Mouse (Mus musculus): Measurements from ENCODE around the gene Pik3cb. TPM values are rescaled to one million over a fixed set of nuclear protein-coding genes. Genes with fewer than 3 reads are reported as not detected.

Gene Pik3cb
- total and polyA plus RNA-seq, 3 experiments: 2.2 to 7.6 TPM; not detected in 1

DNA sequence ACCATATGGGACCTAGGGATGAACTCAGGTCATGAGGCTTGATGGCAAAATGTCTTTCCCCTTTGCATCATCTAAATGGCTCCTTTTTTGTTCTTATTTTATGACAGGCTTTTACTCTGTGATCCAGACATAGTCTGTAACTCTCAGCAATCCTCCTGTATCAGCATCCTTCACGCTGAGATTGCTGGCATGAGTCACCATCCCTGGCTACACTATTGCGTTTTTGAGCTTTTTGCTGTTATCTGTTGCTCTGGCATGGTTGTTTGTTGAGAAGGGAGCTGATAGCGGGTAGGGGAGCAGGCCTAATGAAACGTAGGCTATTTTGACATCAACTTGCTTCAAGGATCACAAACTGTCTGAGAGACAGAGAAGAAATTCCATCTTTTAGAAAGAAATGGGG, 28.6 kb upstream of the Pik3cb start:
- H3K4me3 ChIP-seq (ENCODE audit: control insufficient read depth in 1 of 2, insufficient read depth in 1 of 2, low read depth in 2 of 2, low read length in 2 of 2): no peak overlapping the region
- peak; percentile 43 for DNase-seq (ENCODE audit: low read depth, low spot score)
- TF ChIP-seq EP300 (IDR thresholded peaks at IDR 0.05; ENCODE audit: low read depth in 1 of 2, low read length in 2 of 2) (peak in 1 of 2 experiments; percentile 62; a peak in 2 of 4 replicates), POLR2AphosphoS2 (IDR thresholded peaks at IDR 0.05; ENCODE audit: low read length) (no peak), ETS1 (IDR thresholded peaks at IDR 0.05; ENCODE audit: low read depth, low read length) (0 out of 2 replicates have a peak, but pooled peaks have one; percentile 13), MAZ (IDR thresholded peaks at IDR 0.05; ENCODE audit: low read depth, low read length) (no peak), GATA1 (IDR thresholded peaks at IDR 0.05; ENCODE audit: low read depth, low read length) (peak; percentile 69), UBTF (IDR thresholded peaks at IDR 0.05; ENCODE audit: borderline replicate concordance, insufficient read depth, low read depth, low read length) (no peak), RCOR1 (IDR thresholded peaks at IDR 0.05; ENCODE audit: low read depth, low read length) (peak; percentile 93), JUND (IDR thresholded peaks at IDR 0.05; ENCODE audit: low read depth, low read length) (peak; percentile 55; the same call in 1 of the 2 replicates), USF1 (IDR thresholded peaks at IDR 0.05; ENCODE audit: low read depth, low read length) (no peak)
- H3K4me1 ChIP-seq (ENCODE audit: control insufficient read depth in 1 of 2, insufficient read depth in 2 of 2, low read length in 2 of 2): peaks cover 4% of the 10 kb centered on the region in 2 experiments; a peak in 2 of 4 replicates
- H3K9ac ChIP-seq (ENCODE audit: control insufficient read depth, low read depth, low read length, poor library complexity, severe bottlenecking): no peak overlapping the region
- H3K9me3 ChIP-seq (replicated peaks; ENCODE audit: insufficient read depth, low read length): no peaks in the 10 kb centered on the region
- peaks cover 0 to 5% of the 10 kb centered on the region in 2 experiments; a peak in 2 of 4 replicates for H3K36me3 ChIP-seq (ENCODE audit: control insufficient read depth in 1 of 2, insufficient read depth in 2 of 2, low read length in 2 of 2)
- H3K27ac ChIP-seq (ENCODE audit: control insufficient read depth, low read depth, low read length): no peak overlapping the region
- H3K27me3 ChIP-seq (ENCODE audit: control insufficient read depth in 1 of 2, insufficient read depth in 2 of 2, low read length in 2 of 2): peaks cover 0 to 5% of the 10 kb centered on the region in 2 experiments; a peak in 3 of 4 replicates
- H3K79me2 ChIP-seq (ENCODE audit: control insufficient read depth, insufficient read depth, low read length, poor library complexity): no peaks in the 10 kb centered on the region

DNA sequence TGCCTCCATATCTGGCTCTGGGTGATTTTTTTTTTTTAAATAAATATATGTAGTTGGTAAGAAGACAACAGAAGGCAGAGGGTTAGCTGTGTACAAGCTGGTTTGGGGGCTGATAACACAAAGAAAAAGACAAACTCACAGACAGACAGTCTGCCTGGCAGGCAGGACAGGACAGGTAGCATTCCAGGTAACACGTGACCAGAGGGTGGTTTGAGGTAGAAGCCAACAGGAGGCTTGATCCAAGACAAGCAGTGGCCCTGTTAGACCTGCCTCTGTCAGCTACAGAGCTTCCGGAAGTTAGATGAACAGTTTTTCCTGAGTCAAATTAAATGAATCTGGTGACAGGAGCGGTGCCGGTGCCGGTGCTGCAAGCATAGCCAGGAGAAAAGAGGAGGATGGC, 26.5 kb upstream of the Pik3cb start:
- Histone ChIP-seq H3K27ac (ENCODE audit: control insufficient read depth, low read depth, low read length) (no peak overlapping the region), H3K9ac (ENCODE audit: control insufficient read depth, low read depth, low read length, poor library complexity, severe bottlenecking) (no peak overlapping the region), H3K27me3 (ENCODE audit: control insufficient read depth in 1 of 2, insufficient read depth in 2 of 2, low read length in 2 of 2) (peaks cover 0 to 5% of the 10 kb centered on the region in 2 experiments; a peak in 2 of 4 replicates), H3K36me3 (ENCODE audit: control insufficient read depth in 1 of 2, insufficient read depth in 2 of 2, low read length in 2 of 2) (peaks cover 0 to 13% of the 10 kb centered on the region in 2 experiments; a peak in 2 of 4 replicates), H3K79me2 (ENCODE audit: control insufficient read depth, insufficient read depth, low read length, poor library complexity) (no peaks in the 10 kb centered on the region), H3K4me3 (ENCODE audit: control insufficient read depth in 1 of 2, insufficient read depth in 1 of 2, low read depth in 2 of 2, low read length in 2 of 2) (no peak overlapping the region), H3K4me1 (ENCODE audit: control insufficient read depth in 1 of 2, insufficient read depth in 2 of 2, low read length in 2 of 2) (peaks cover 4 to 20% of the 10 kb centered on the region in 2 experiments; a peak in 3 of 4 replicates), H3K9me3 (replicated peaks; ENCODE audit: insufficient read depth, low read length) (no peaks in the 10 kb centered on the region)
- TF ChIP-seq RAD21 (IDR thresholded peaks at IDR 0.05; ENCODE audit: low read depth, low read length): no peak
- TF ChIP-seq ETS1 (IDR thresholded peaks at IDR 0.05; ENCODE audit: low read depth, low read length): no peak
- TF ChIP-seq RCOR1 (IDR thresholded peaks at IDR 0.05; ENCODE audit: low read depth, low read length): no peak
- no peak for TF ChIP-seq MYC (IDR thresholded peaks at IDR 0.05; ENCODE audit: low read depth, low read length)
- no peak for TF ChIP-seq MAX (IDR thresholded peaks at IDR 0.05; ENCODE audit: low read length)
- no peak for TF ChIP-seq ELF1 (IDR thresholded peaks at IDR 0.05; ENCODE audit: low read depth, low read length)
- TF ChIP-seq MAFK (IDR thresholded peaks at IDR 0.05; ENCODE audit: borderline replicate concordance, low read depth, low read length): no peak
- TF ChIP-seq SMC3 (IDR thresholded peaks at IDR 0.05; ENCODE audit: low read depth, low read length): no peak
- no peak for TF ChIP-seq ZC3H11A (IDR thresholded peaks at IDR 0.05; ENCODE audit: low read depth, low read length)
- no peak for TF ChIP-seq NRF1 (IDR thresholded peaks at IDR 0.05; ENCODE audit: insufficient read depth, low read depth, low read length, poor library complexity, severe bottlenecking)
- no peak for TF ChIP-seq TAL1 (IDR thresholded peaks at IDR 0.05; ENCODE audit: low read length)
- TF ChIP-seq POLR2AphosphoS2 (IDR thresholded peaks at IDR 0.05; ENCODE audit: low read length): no peak
- TF ChIP-seq TCF12 (IDR thresholded peaks at IDR 0.05; ENCODE audit: low read depth, low read length): no peak
- no peak for DNase-seq (ENCODE audit: low read depth, low spot score)

Measured in MEL (cell line).